Mouse (Mus musculus) urinary bladder, adult 18-20 months (tissue): ENCODE results near the gene Tle2.

ENCODE experiments used
- DNase-seq, 2 experiments: peaks; one replicate each; pipeline ENCODE4 v3.0.0; 2022; ENCODE audit warnings: low spot score in 2 of 2, mixed read lengths in 2 of 2

The Tle2 gene

GRCm38 (mm10) chr10:81575208-81575631 is 859 bp downstream of the Tle2 start:
- no peak for DNase-seq

GRCm38 (mm10) chr10:81575695-81576094 is 1.3 kb downstream of the Tle2 start:
- no peak for DNase-seq

GRCm38 (mm10) chr10:81579967-81580366 is 5.6 kb downstream of the Tle2 start:
- no peak for DNase-seq

- no peak for DNase-seq
These were observed 6.2 kb downstream of the Tle2 start for GRCm38 (mm10) chr10:81580441-81581070.

- no peak for DNase-seq
These were observed 9.0 kb downstream of the Tle2 start for GRCm38 (mm10) chr10:81583347-81583746.

- DNase-seq: no peak
These were observed 14.4 kb downstream of the Tle2 start for GRCm38 (mm10) chr10:81588739-81589138.

- DNase-seq: no peak
These were observed 17.5 kb downstream of the Tle2 start for GRCm38 (mm10) chr10:81591846-81592245.

GRCm38 (mm10) chr10:81592631-81593030 is 18.3 kb downstream of the Tle2 start:
- no peak for DNase-seq

- DNase-seq: no peak
These were observed 18.9 kb downstream of the Tle2 start for GRCm38 (mm10) chr10:81593223-81593622.

- DNase-seq: no peak
These were observed 19.6 kb downstream of the Tle2 start for GRCm38 (mm10) chr10:81593935-81594334.

- no peak for DNase-seq
These were observed 21.2 kb downstream of the Tle2 start for GRCm38 (mm10) chr10:81595599-81595998.

GRCm38 (mm10) chr10:81596611-81597010 is 22.2 kb downstream of the Tle2 start:
- peak in 1 of 2 experiments; percentile 39 for DNase-seq

GRCm38 (mm10) chr10:81597137-81597950 is 23.0 kb downstream of the Tle2 start:
- DNase-seq: no peak

- DNase-seq: no peak
These were observed 24.0 kb downstream of the Tle2 start for GRCm38 (mm10) chr10:81598342-81598741.

- no peak for DNase-seq
These were observed 24.5 kb downstream of the Tle2 start for GRCm38 (mm10) chr10:81598871-81599270.

GRCm38 (mm10) chr10:81599630-81600029 is 25.3 kb downstream of the Tle2 start:
- no peak for DNase-seq

GRCm38 (mm10) chr10:81600096-81600495 is 25.7 kb downstream of the Tle2 start:
- no peak for DNase-seq

GRCm38 (mm10) chr10:81600738-81601203 is 26.4 kb downstream of the Tle2 start, which contains the start of gene Tle6:
TSS of gene Tle6 (minus strand) at chr10:81601073.
- DNase-seq: peak; percentile 87 to 91

GRCm38 (mm10) chr10:81601396-81601905 is 27.1 kb downstream of the Tle2 start:
- no peak for DNase-seq

GRCm38 (mm10) chr10:81602741-81603151 is 28.4 kb downstream of the Tle2 start:
- no peak for DNase-seq

GRCm38 (mm10) chr10:81604019-81604967 is 29.9 kb downstream of the Tle2 start:
- DNase-seq: no peak
